Mouse (Mus musculus) layer of hippocampus, postnatal 10 days (tissue): ENCODE measurements around the gene Nfkbil1. TPM values are rescaled to one million over a fixed set of nuclear protein-coding genes. Genes with fewer than 3 reads are reported as not detected.
A peak's percentile ranks its signal among the peaks of the same experiment; 100 is the strongest.
"Not testable (repeated sequence)": the region's sequence is repeated elsewhere in the genome, so short reads cannot be mapped to it uniquely, and the experiment has no call there.

Experiments used
- DNase-seq, 2 experiments: peaks; one replicate each; pipeline ENCODE4 v3.0.0; 2021; ENCODE audit warnings: low spot score in 2 of 2
- total RNA-seq, 2 experiments: library from RNA; stranded (reverse); gene quantifications; 2 replicates each; pipeline ENCODE4 v1.2.3; 2021

The Nfkbil1 gene
- total RNA-seq, 2 experiments from 2014 or later: 14.2 to 15.5 TPM

- no peak for DNase-seq
These were observed 1.9 kb upstream of the Nfkbil1 start for GRCm38 (mm10) chr17:35237504-35237903.

GRCm38 (mm10) chr17:35236996-35237395 lies 1.4 kb upstream of the Nfkbil1 start:
- no peak for DNase-seq

- peak; percentile 100 for DNase-seq
These were observed 776 bp upstream of the Nfkbil1 start for GRCm38 (mm10) chr17:35236390-35236746.

- no peak for DNase-seq
These were observed 689 bp downstream of the Nfkbil1 start for GRCm38 (mm10) chr17:35234903-35235302.

- not testable (repeated sequence) for DNase-seq
These were observed 1.5 kb downstream of the Nfkbil1 start for GRCm38 (mm10) chr17:35234090-35234489.

GRCm38 (mm10) chr17:35233114-35233980 lies 2.2 kb downstream of the Nfkbil1 start, which contains the start of gene Atp6v1g2:
Gene Atp6v1g2 (plus strand): TSS chr17:35233660.
- no peak for DNase-seq

- DNase-seq: no peak
These were observed 2.9 kb downstream of the Nfkbil1 start for GRCm38 (mm10) chr17:35232659-35233058.

- peak; percentile 91 to 92 for DNase-seq
These were observed 3.5 kb downstream of the Nfkbil1 start for GRCm38 (mm10) chr17:35232043-35232442.

- DNase-seq: no peak
These were observed 4.6 kb downstream of the Nfkbil1 start for GRCm38 (mm10) chr17:35231022-35231421.

GRCm38 (mm10) chr17:35226561-35227046 lies 9.0 kb downstream of the Nfkbil1 start:
- no peak for DNase-seq

- DNase-seq: no peak
These were observed 10.1 kb downstream of the Nfkbil1 start for GRCm38 (mm10) chr17:35225456-35225855.

GRCm38 (mm10) chr17:35224641-35225040 lies 11.0 kb downstream of the Nfkbil1 start:
- DNase-seq: no peak

- DNase-seq: no peak
These were observed 13.3 kb downstream of the Nfkbil1 start for GRCm38 (mm10) chr17:35222299-35222698.

GRCm38 (mm10) chr17:35220156-35220952 lies 15.2 kb downstream of the Nfkbil1 start, which contains the start of gene Gm16181:
Gene Gm16181 (plus strand): TSS chr17:35220834.
- no peak for DNase-seq

- no peak for DNase-seq
These were observed 16.0 kb downstream of the Nfkbil1 start for GRCm38 (mm10) chr17:35219601-35220041.

- no peak for DNase-seq
These were observed 16.9 kb downstream of the Nfkbil1 start for GRCm38 (mm10) chr17:35218516-35219193.

- no peak for DNase-seq
These were observed 22.5 kb downstream of the Nfkbil1 start for GRCm38 (mm10) chr17:35213071-35213470.

GRCm38 (mm10) chr17:35210593-35210992 lies 25.0 kb downstream of the Nfkbil1 start:
- no peak for DNase-seq

- DNase-seq: no peak
These were observed 25.6 kb downstream of the Nfkbil1 start for GRCm38 (mm10) chr17:35209785-35210535.

GRCm38 (mm10) chr17:35205380-35205769 lies 30.2 kb downstream of the Nfkbil1 start:
- DNase-seq: no peak
